Mouse (Mus musculus) megakaryocyte, adult 5-6 weeks (primary cell): ENCODE data around the gene Zhx3. TPM values are rescaled to one million over a fixed set of nuclear protein-coding genes. Genes with fewer than 3 reads are reported as not detected.

Experiments used
- total RNA-seq, 2 experiments: library from RNA; stranded (forward) in 1 of 2; stranded (reverse) in 1 of 2; fragments of 153-499, 151-499 nt in 1 of 2; fragments of 221-1000, 200-1000 nt in 1 of 2; gene quantifications; 2 replicates each; pipeline versions ENCODE4 v1.2.3 to v1.2.4; 2015 to 2017

The Zhx3 gene
- total RNA-seq, 2 experiments from 2014 or later: 2.8 to 2.9 TPM

Other genes starting within 250 kb of the Zhx3 start
- gene Top1, start 227.1 kb downstream of the Zhx3 start, total RNA-seq (2015): 70.9 and 75.9 TPM in 2 replicates
- gene Top1, start 227.1 kb downstream of the Zhx3 start, total RNA-seq (2017): 99.2 and 125 TPM in 2 replicates
- 3.3 and 6.0 TPM in 2 replicates for gene Plcg1, start 141.7 kb downstream of the Zhx3 start, total RNA-seq (2015)
- gene Plcg1, start 141.7 kb downstream of the Zhx3 start, total RNA-seq (2017): 6.9 and 9.0 TPM in 2 replicates
- not detected in 2 replicates for gene Lpin3, start 7.7 kb upstream of the Zhx3 start, total RNA-seq (2015)
- not detected in 2 replicates for gene Lpin3, start 7.7 kb upstream of the Zhx3 start, total RNA-seq (2017)
- gene Emilin3, start 39.3 kb upstream of the Zhx3 start, total RNA-seq (2015): not detected in 2 replicates
- gene Emilin3, start 39.3 kb upstream of the Zhx3 start, total RNA-seq (2017): not detected in 2 replicates
- gene Chd6, start 236.1 kb upstream of the Zhx3 start, total RNA-seq (2015): 22.7 and 24.8 TPM in 2 replicates
- gene Chd6, start 236.1 kb upstream of the Zhx3 start, total RNA-seq (2017): 21.4 and 28.5 TPM in 2 replicates